Mouse (Mus musculus): Measurements from ENCODE around the gene Gm10197. TPM values are rescaled to one million over a fixed set of nuclear protein-coding genes. Genes with fewer than 3 reads are reported as not detected.

Gene Gm10197
- not detected in 2 replicates for polyA plus RNA-seq (2012; rRNA removed)

GRCm38 (mm10) chr19:53371666-53372065 is at the start of gene Gm10197:
Gm10197 (minus strand) TSS chr19:53371766.

GRCm38 (mm10) chr19:53390495-53391007 is 19.0 kb upstream of the Gm10197 start, which contains the start of gene Smndc1:
Smndc1 (minus strand) TSS chr19:53390578.

Other genes starting within 250 kb of the Gm10197 start
- 22.9 and 28.1 TPM in 2 replicates for gene Add3, start 231.3 kb downstream of the Gm10197 start, polyA plus RNA-seq (2012; rRNA removed)
- gene Mxi1, start 61.2 kb downstream of the Gm10197 start, polyA plus RNA-seq (2012; rRNA removed), result 29.1 and 41.8 TPM in 2 replicates
- 1.9 and 2.4 TPM in 2 replicates for gene Smndc1, start 18.8 kb upstream of the Gm10197 start, polyA plus RNA-seq (2012; rRNA removed)
- gene Dusp5, start 157.3 kb upstream of the Gm10197 start, polyA plus RNA-seq (2012; rRNA removed), result 12.6 and 15.1 TPM in 2 replicates
- gene Nutf2-ps1, start 217.3 kb upstream of the Gm10197 start, polyA plus RNA-seq (2012; rRNA removed), result 84.1 and 102 TPM in 2 replicates
- gene Smc3, start 228.6 kb upstream of the Gm10197 start, polyA plus RNA-seq (2012; rRNA removed), result 2.8 and 2.9 TPM in 2 replicates